Mouse (Mus musculus): ENCODE data around the gene Mpg.
A peak's percentile ranks its signal among the peaks of the same experiment; 100 is the strongest.

Gene Mpg

GRCm38 (mm10) chr11:32201922-32202685, 24.2 kb upstream of the Mpg start:
- no peak for DNase-seq (ENCODE audit: extremely low spot score)

- peak; percentile 93 for DNase-seq (ENCODE audit: extremely low spot score)
Measured at GRCm38 (mm10) chr11:32205058-32205873, 21.0 kb upstream of the Mpg start, which contains the start of gene Snrnp25. TSS of gene Snrnp25 (plus strand) at chr11:32205415.

DNA sequence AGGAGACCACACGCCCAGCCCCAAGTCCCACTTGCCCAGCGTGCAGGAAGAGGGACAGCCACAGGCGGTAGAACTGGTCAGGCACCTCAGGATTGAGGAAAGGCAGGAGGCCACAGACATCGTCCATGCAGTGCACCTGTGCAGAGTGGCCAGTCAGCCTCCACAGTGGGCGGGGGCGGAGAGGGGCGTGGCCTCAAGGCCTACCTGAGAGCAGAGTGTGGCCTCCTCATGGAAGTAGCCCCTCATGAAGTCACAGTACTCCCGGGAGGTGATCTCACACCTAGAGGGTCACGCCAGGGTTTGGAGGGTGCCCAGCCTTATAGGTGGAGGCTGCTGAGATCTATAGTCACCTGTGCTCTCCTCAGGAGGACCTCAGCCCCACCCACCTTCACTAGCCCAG, 15.7 kb upstream of the Mpg start:
- no peak for DNase-seq (ENCODE audit: extremely low spot score)

DNA sequence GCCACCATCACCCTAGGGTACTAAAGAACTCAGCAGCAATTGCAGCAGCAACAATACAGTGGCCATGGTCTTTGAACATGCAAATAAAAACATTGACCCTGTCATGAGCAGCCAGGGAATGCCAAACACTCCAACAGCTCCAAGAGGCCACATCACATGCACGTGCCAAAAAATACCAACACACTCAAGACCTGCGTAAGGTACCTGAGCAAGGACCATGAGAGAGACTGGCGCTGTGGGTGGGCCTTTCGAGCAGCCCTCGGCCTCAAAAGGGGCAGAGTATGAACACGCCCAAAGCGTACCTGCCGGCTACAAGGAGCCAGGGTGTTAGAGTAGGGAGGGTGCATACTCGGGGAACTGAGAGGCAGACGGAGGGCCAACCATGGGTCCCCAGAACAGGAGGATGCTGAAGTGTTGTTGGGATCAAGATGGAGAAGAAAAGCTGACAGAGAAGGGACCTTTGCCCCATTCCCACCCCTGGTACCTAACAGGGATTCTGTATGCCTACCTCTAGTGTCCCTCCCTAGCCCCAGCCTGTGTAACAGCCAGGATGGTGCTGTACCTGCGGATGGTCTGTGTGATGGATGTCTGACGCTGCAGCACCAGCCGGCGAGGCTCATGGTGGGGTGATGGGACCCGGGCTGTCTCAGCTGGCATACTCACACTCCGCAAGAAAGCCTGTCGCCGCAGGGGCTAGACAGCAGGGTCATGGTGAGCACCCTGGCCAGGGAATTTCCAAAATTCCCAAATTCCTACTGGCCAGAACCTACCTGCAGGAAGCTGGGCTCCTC, 10.7 kb upstream of the Mpg start:
- no peak for DNase-seq (ENCODE audit: extremely low spot score)

DNA sequence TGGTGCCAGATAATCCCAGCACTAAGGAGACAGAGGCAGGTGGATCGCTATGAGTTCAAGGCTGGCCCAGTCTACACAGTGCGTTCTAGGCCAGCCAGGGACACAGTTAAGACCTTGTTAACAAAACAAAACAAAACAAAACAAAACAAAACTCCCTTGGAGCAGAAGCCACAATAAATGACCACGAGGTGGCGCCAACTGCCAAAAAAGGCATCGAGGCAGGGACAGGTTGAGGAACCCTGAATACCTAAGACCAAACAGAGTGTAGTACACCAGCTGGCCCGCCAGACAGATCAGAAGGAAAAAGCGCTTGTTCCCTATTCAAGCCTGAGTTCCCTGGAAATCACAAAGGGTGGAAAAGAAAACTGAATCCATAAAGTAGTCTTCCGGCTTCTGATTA, 9.5 kb upstream of the Mpg start:
- peak; percentile 75 for DNase-seq (ENCODE audit: extremely low spot score)

GRCm38 (mm10) chr11:32218501-32219050, 7.7 kb upstream of the Mpg start:
- no peak for DNase-seq (ENCODE audit: extremely low spot score)

DNA sequence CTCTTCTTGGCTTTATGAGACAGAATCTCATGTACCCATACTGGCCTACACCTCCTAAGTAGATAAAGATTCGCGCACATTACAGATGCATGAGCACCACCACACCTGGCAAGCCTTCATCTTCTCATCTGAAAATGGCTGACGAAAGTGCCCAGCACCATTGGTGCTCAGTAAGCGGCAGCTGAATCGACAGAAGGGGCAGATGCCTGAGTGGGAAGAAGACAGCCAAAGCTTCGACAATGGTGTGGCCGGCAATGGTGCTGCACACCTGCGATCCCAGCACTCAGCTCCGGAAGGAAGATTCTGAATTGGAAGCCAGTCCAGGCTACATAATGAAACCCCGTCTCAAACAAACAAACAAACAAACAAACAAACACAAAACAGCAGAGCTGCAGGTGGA, 7.0 kb upstream of the Mpg start:
- no peak for DNase-seq (ENCODE audit: extremely low spot score)

GRCm38 (mm10) chr11:32220607-32221224, 5.6 kb upstream of the Mpg start:
- no peak for DNase-seq (ENCODE audit: extremely low spot score)

GRCm38 (mm10) chr11:32221225-32221950, 4.9 kb upstream of the Mpg start:
- DNase-seq (ENCODE audit: extremely low spot score), result peak; percentile 80

- peak; percentile 68 for DNase-seq (ENCODE audit: extremely low spot score)
Measured at GRCm38 (mm10) chr11:32221951-32222409, 4.3 kb upstream of the Mpg start, which contains the start of gene Rhbdf1. TSS of gene Rhbdf1 (minus strand) at chr11:32222300.

- peak; percentile 20 for DNase-seq (ENCODE audit: extremely low spot score)
Measured at GRCm38 (mm10) chr11:32222570-32223194, 3.6 kb upstream of the Mpg start.

DNA sequence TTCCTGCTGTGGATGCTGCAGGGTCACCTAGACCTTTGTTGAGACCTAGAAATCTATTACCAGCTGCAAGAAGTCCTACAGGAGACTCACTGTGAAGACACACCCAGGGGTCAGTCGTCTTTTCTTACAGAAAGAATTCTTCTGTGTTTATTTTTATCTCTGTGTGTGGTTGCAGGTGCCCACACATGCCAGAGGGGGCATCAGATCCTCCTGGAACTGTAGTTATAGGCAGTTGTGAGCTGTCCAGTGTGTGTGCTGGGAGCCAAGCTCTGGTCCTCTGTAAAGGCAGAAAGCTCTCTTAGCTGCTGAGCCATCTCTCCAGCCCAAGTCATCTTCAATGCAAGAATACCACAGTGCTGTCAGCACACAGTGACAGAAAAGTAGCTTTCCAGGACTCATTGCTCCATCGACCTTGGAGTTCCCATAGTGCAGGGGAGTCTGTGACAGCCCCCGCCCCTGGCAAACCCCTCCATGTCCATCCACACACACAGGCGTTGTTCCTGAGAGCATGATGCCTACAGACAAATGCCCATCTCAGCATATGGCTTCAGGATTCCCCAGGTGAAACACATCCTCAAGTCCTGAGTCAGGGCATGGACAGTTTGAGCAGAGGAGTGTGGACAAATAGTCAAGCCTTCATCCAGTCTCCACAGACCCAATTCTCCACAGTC, 2.9 kb upstream of the Mpg start:
- no peak for DNase-seq (ENCODE audit: extremely low spot score)

DNA sequence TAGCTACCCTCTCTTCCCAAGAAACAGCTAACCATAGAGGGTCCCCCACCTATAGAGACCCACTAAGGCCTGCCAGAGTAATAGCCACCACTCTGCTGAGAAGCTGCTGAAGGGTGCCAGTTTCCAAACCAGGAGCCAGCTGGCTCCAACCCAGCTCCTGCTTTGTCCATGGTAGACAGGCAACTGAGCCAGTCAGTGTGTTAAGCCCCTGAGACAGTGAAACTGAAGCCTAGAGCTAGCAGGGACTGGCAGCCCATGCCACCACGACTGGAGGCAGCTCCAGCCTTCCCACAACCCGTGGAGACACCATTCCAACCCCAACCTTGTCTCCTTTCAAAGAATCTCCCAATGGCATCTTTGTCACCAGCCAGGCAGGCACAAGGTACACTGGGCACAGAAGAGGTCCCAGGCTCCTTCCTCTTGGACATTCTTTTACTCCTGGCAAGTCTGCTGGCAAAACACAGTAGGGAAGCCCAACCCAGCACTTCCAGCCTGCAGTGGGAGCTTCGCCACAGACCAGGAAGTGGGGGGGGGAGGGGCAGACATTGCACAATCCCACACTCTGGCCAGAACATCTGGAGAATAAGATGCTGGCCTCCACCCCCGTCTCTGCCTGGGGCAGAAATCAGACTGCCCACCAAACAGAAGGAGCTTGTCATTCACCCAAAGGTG, 1.7 kb upstream of the Mpg start:
- peak; percentile 52 for DNase-seq (ENCODE audit: extremely low spot score)

GRCm38 (mm10) chr11:32225222-32226104, 842 bp upstream of the Mpg start:
- DNase-seq (ENCODE audit: extremely low spot score), result no peak

- no peak for DNase-seq (ENCODE audit: extremely low spot score)
Measured at GRCm38 (mm10) chr11:32227041-32227440, 736 bp downstream of the Mpg start.

DNA sequence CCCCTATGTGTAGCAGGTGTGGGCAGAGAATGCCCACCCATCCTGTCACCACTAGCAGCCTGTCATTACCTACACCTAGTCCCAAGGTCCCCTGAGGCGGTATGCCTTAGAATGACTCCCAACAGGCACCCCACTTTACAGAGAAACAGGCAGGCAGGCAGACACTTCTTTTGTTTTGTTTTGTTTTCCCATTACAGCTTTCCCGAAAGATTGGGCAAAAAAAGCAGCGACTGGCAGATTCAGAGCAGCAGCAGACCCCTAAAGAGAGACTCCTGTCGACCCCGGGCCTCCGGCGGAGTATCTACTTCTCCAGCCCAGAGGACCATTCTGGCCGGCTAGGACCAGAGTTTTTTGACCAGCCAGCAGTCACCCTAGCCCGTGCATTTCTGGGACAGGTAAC, 1.2 kb downstream of the Mpg start:
- no peak for DNase-seq (ENCODE audit: extremely low spot score)

DNA sequence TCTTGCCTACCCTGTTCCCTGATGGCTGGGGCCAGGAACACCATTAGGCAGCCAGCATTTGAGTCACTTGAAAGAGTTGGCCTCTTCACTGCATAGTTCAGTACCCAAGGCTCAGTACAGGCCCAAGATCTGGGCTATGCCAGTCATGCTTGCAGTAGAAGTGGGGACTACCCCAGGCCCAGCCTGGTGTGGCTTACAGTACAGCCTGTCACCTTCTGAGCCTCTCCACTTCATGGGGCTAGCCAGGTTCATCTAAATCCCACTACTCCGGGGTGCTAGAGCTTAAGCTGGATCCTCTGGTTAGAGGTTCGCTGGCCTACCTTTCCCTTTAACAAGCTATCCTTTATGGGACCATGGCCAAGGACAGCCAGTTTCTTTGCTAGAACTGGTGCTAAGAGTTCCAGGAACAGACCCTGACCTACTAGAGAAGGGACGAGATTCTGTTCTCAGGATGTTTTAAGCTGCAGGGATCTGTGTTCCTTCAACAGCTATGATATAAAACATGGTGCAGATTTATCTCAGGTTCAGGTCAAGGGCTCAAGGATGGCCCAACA, 2.1 kb downstream of the Mpg start:
- no peak for DNase-seq (ENCODE audit: extremely low spot score)

GRCm38 (mm10) chr11:32230220-32230619, 3.9 kb downstream of the Mpg start:
- no peak for DNase-seq (ENCODE audit: extremely low spot score)

Measured in embryo, embryonic 9.5 days (tissue).